Mouse (Mus musculus) lung, adult 2 months (tissue): Measurements from ENCODE around the gene Pacrg. TPM values are rescaled to one million over a fixed set of nuclear protein-coding genes. Genes with fewer than 3 reads are reported as not detected.

ENCODE experiments used
- DNase-seq: peaks from one replicate; pipeline ENCODE4 v3.0.0; 2022
- H3K4me1 ChIP-seq: fragments of 200-500 bp; 2 replicates; pipeline ENCODE4 v1.6.1; 2011; ENCODE audit warnings: low read length; ENCODE audit not compliant: control insufficient read depth, insufficient read depth
- H3K4me3 ChIP-seq: fragments of 200-500 bp; replicated peaks from 2 replicates; pipeline ENCODE3; 2011; ENCODE audit warnings: low read depth, mild to moderate bottlenecking, control low read depth, low read length; ENCODE audit errors: extremely low read depth
- CTCF ChIP-seq: fragments of 200-500 bp; IDR thresholded peaks from 2 replicates; pipeline ENCODE4 v1.5.1; 2011; ENCODE audit warnings: mild to moderate bottlenecking, low read length, control low read depth; ENCODE audit not compliant: insufficient read depth
- POLR2A ChIP-seq: fragments of 200-500 bp; IDR thresholded peaks from 2 replicates; pipeline ENCODE4 v1.6.1; 2011; ENCODE audit warnings: low read depth, mild to moderate bottlenecking, control low read depth, low read length, borderline replicate concordance; ENCODE audit errors: extremely low read depth
- WGBS: fragments of 180-500 bp; shearing (Covaris S2); methylation state at CpG from one replicate; pipeline ENCODE4 v1.1.7; 2018; 5-methylcytosine and 5-hydroxymethylcytosine counted together
- polyA plus RNA-seq: library from polyadenylated mRNA; depleted of rRNA; stranded (reverse); fragments of >200 nt; gene quantifications from 2 replicates; pipeline ENCODE4 v1.2.3, GENCODE M21; 2012

Gene Pacrg
- polyA plus RNA-seq, 1 experiment: 3.5 TPM

- Histone ChIP-seq H3K4me1 (no peaks in the 10 kb centered on the region), H3K4me3 (no peak overlapping the region)
- DNase-seq: no peak
- 84% methylated on average over 5 of the region's 5 CpGs for WGBS
- TF ChIP-seq CTCF: no peak
- no peak for TF ChIP-seq POLR2A
Observed at GRCm38 (mm10) chr17:10757455-10757854, 82.7 kb downstream of the Pacrg start.

GRCm38 (mm10) chr17:10744709-10745461, 95.2 kb downstream of the Pacrg start:
- Histone ChIP-seq H3K4me1 (peaks cover 2% of the 10 kb centered on the region), H3K4me3 (no peak overlapping the region)
- peak; percentile 25 for DNase-seq
- WGBS: 41% methylated on average over 4 of the region's 4 CpGs
- TF ChIP-seq POLR2A (no peak), CTCF (peak; percentile 38)

- no peak for DNase-seq
- WGBS: 71% methylated on average over 2 of the region's 2 CpGs
- H3K4me1 ChIP-seq: peaks cover 6% of the 10 kb centered on the region
- TF ChIP-seq CTCF (no peak), POLR2A (no peak)
- no peak overlapping the region for H3K4me3 ChIP-seq
Observed at GRCm38 (mm10) chr17:10740083-10740482, 100.0 kb downstream of the Pacrg start.

- no peak for DNase-seq
Observed at GRCm38 (mm10) chr17:10737966-10738365, 102.1 kb downstream of the Pacrg start.

GRCm38 (mm10) chr17:10734733-10735132, 105.4 kb downstream of the Pacrg start:
- peaks cover 4% of the 10 kb centered on the region; the same call in 1 of the 2 replicates for H3K4me1 ChIP-seq
- WGBS: 81% methylated on average over 6 of the region's 6 CpGs
- no peak for TF ChIP-seq CTCF
- TF ChIP-seq POLR2A: no peak
- H3K4me3 ChIP-seq: no peak overlapping the region
- no peak for DNase-seq

More at GRCm38 (mm10) chr17:10737966-10738365, 102.1 kb downstream of the Pacrg start:
- H3K4me1 ChIP-seq: peaks cover 4% of the 10 kb centered on the region; the same call in 1 of the 2 replicates
- TF ChIP-seq CTCF (no peak), POLR2A (no peak)
- no peak overlapping the region for H3K4me3 ChIP-seq

GRCm38 (mm10) chr17:10732303-10733048, 107.6 kb downstream of the Pacrg start:
- WGBS: 45% methylated on average over 4 of the region's 4 CpGs
- TF ChIP-seq CTCF (no peak), POLR2A (no peak)
- DNase-seq: no peak
- Histone ChIP-seq H3K4me1 (no peaks in the 10 kb centered on the region), H3K4me3 (no peak overlapping the region)

- WGBS: 62% methylated on average over 3 of the region's 3 CpGs
- TF ChIP-seq POLR2A (no peak), CTCF (no peak)
- Histone ChIP-seq H3K4me1 (no peaks in the 10 kb centered on the region; the same call in 1 of the 2 replicates), H3K4me3 (no peak overlapping the region)
- no peak for DNase-seq
Observed at GRCm38 (mm10) chr17:10724853-10725252, 115.3 kb downstream of the Pacrg start.

GRCm38 (mm10) chr17:10721562-10721961, 118.5 kb downstream of the Pacrg start:
- Histone ChIP-seq H3K4me3 (no peak overlapping the region), H3K4me1 (peaks cover 2% of the 10 kb centered on the region; the same call in 1 of the 2 replicates)
- no peak for DNase-seq
- TF ChIP-seq CTCF (no peak), POLR2A (no peak)
- WGBS: 28% methylated on average over 1 of the region's 1 CpGs

- Histone ChIP-seq H3K4me1 (peaks cover 2% of the 10 kb centered on the region; the same call in 1 of the 2 replicates), H3K4me3 (no peak overlapping the region)
- 91% methylated on average over 1 of the region's 1 CpGs for WGBS
- no peak for TF ChIP-seq POLR2A
- TF ChIP-seq CTCF: no peak
- no peak for DNase-seq
Observed at GRCm38 (mm10) chr17:10717148-10717547, 123.0 kb downstream of the Pacrg start.

- 58% methylated on average over 6 of the region's 6 CpGs for WGBS
- DNase-seq: no peak
- Histone ChIP-seq H3K4me1 (no peaks in the 10 kb centered on the region), H3K4me3 (no peak overlapping the region)
- TF ChIP-seq POLR2A (no peak), CTCF (no peak)
Observed at GRCm38 (mm10) chr17:10702781-10703180, 137.3 kb downstream of the Pacrg start.
